Mouse (Mus musculus): ENCODE data around the gene Gm26992.

- TF ChIP-seq CTCF (IDR thresholded peaks at IDR 0.05; ENCODE audit: borderline replicate concordance, insufficient read depth, low read length) (no peak), POLR2A (IDR thresholded peaks at IDR 0.05; ENCODE audit: low read depth, low read length) (no peak)
These were observed 7.6 kb upstream of the Gm26992 start, which contains the start of gene Tsx for GRCm38 (mm10) chrX:103414167-103414566.

Data from embryonic fibroblast, embryonic 13.5 days (primary cell).